Mouse (Mus musculus) layer of hippocampus, adult 8-10 months (tissue): ENCODE results near the gene Spink2. TPM values are rescaled to one million over a fixed set of nuclear protein-coding genes. Genes with fewer than 3 reads are reported as not detected.
A peak's percentile ranks its signal among the peaks of the same experiment; 100 is the strongest.
"Not testable (repeated sequence)": the region's sequence is repeated elsewhere in the genome, so short reads cannot be mapped to it uniquely, and the experiment has no call there.

ENCODE experiments used
- DNase-seq, 2 experiments: peaks; one replicate each; pipeline ENCODE4 v3.0.0; 2022; ENCODE audit warnings: low spot score in 2 of 2
- total RNA-seq, 4 experiments: library from RNA; stranded (reverse); gene quantifications; 2 replicates each; pipeline ENCODE4 v1.2.4; 2022

The Spink2 gene
- total RNA-seq, 4 experiments from 2014 or later: not detected

GRCm38 (mm10) chr5:77200695-77201094, 10.6 kb downstream of the Spink2 start:
- DNase-seq: no peak

GRCm38 (mm10) chr5:77193951-77194350, 17.3 kb downstream of the Spink2 start:
- peak in 1 of 2 experiments; percentile 23 for DNase-seq

DNA sequence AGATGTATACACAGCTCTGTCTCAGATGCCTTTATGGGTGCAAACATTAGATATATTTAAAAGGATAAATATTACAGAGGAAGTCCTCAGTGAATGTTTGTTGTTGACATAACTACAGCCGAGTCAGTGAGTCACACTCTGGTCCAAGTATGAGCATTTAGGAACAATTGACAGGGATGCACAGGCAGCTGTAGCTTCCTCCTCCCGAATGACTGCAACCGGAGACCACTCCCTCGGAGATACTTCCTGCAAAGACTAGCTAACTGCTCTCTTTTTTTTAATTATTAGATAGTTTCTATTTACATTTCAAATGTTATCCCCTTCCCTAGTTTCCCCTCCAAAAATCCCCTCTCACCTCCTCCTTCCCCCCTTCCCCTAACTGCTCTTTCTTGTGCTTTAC, 18.0 kb downstream of the Spink2 start:
- no peak for DNase-seq

DNA sequence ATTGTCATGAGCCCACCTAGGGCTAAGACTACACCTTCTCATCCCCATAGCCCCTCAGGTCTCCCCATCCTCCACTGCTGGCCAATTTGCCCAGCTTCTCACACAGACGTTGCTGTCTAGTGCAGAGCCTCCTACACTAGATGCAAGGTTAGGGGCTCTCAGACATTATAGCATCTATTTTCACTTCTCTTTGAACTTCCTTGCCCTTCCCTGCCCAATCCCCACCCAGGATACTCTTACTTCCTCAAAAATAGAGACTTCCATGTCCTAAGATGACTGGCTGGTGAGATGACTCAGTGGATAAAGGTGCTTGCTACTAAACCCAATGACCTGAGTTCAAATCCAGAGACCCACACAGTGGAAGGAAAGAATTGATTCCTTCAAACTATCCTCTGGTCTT, 19.6 kb downstream of the Spink2 start:
- DNase-seq: no peak

- DNase-seq: no peak
These were observed 20.2 kb downstream of the Spink2 start for GRCm38 (mm10) chr5:77191106-77191505.

GRCm38 (mm10) chr5:77188738-77189137, 22.5 kb downstream of the Spink2 start:
- DNase-seq: no peak

- no peak for DNase-seq
These were observed 25.9 kb downstream of the Spink2 start for GRCm38 (mm10) chr5:77185351-77185750.

- DNase-seq: not testable (repeated sequence)
These were observed 27.4 kb downstream of the Spink2 start for GRCm38 (mm10) chr5:77183876-77184275.

- DNase-seq: no peak
These were observed 27.9 kb downstream of the Spink2 start for GRCm38 (mm10) chr5:77183338-77183737.

- DNase-seq: no peak
These were observed 29.8 kb downstream of the Spink2 start for GRCm38 (mm10) chr5:77181508-77181907.

DNA sequence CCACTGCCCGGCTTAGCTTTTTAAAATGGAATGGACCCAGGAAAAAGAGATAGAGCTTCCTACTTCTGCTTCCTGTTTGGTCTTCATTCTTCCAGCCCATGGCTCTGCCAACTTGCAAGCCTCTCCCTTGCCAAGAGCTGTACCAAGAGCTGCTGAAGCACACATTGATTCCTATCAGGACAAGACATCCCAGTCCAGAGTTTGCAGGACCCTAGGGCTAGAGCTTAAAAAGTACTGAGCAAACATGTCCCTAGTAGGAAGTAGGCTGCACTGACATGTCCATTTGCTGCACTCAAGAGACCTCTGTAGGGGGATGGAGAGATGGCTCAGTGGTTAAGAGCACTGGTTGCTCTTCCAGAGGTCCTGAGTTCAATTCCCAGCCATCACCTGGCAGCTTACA, 32.3 kb downstream of the Spink2 start:
- no peak for DNase-seq

GRCm38 (mm10) chr5:77178008-77178407, 33.3 kb downstream of the Spink2 start:
- no peak for DNase-seq

- no peak for DNase-seq
These were observed 36.5 kb downstream of the Spink2 start for GRCm38 (mm10) chr5:77174779-77175178.

GRCm38 (mm10) chr5:77170593-77170992, 40.7 kb downstream of the Spink2 start:
- no peak for DNase-seq

DNA sequence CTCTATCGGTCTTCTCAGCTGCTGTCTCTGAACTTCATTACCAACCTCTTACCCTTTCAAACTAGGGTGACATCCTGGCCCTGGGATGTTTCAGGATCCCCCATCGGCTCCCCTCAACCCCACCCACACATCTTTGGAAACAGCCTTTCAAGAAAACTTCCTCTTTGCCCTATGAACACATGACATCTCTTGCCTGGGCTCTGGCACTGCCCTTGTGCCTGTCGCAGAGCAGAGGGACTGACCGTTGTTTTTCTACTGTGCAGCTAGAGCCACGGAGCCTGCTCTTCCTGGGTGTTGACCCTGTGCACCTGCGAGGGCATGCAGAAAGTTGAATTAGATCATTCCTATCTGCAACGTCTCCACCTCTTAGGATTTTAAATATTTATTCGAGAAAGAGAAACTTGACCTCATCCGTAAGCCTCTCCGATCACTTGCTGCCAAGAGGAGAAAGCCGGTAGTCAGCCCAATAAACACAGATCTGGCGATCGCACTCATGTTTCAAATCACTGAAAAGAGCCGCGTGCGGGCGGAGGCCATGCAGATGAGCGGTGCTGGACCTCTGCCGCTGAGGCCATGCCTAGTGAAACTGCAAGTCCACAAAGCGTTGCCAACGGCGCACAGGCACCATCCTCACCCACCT, 43.8 kb downstream of the Spink2 start:
- DNase-seq: no peak

- DNase-seq: no peak
These were observed 45.3 kb downstream of the Spink2 start for GRCm38 (mm10) chr5:77165703-77166625.

DNA sequence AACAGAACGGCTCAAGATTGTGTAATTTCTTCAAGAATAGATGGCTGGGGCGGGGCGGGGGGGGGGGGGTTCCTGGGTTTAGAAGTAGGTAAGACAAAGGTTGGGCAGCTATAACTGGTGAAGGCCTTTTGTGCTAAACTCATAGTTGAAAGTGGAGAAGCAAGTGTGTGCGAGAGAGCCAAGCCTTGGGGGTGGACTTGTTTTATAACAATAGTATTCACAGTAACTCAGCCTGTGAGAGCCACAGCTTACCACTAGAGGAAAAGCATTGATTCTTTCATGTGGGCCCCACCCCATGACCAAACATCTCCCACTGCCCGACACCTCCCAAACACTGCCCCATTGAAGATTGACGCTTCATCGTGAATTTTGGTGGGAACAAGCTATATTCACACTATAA, 47.7 kb downstream of the Spink2 start:
- DNase-seq: no peak

- DNase-seq: no peak
These were observed 48.7 kb downstream of the Spink2 start for GRCm38 (mm10) chr5:77162566-77162965.

GRCm38 (mm10) chr5:77157777-77158540, 53.3 kb downstream of the Spink2 start:
- DNase-seq: no peak

GRCm38 (mm10) chr5:77156938-77157337, 54.3 kb downstream of the Spink2 start:
- DNase-seq: peak in 1 of 2 experiments; percentile 22

- no peak for DNase-seq
These were observed 55.7 kb downstream of the Spink2 start for GRCm38 (mm10) chr5:77155526-77155925.
